Mouse (Mus musculus): Measurements from ENCODE around the gene Tmem212. TPM values are rescaled to one million over a fixed set of nuclear protein-coding genes. Genes with fewer than 3 reads are reported as not detected.

Gene Tmem212
- polyA plus RNA-seq, 1 experiment from 2014 or later: not detected

GRCm38 (mm10) chr3:27835786-27836185 lies 60.4 kb downstream of the Tmem212 start:
- H3K9me3 ChIP-seq: no peaks in the 10 kb centered on the region
- no peak overlapping the region for H3K9ac ChIP-seq
- no peak overlapping the region for H3K4me3 ChIP-seq
- H3K36me3 ChIP-seq: no peaks in the 10 kb centered on the region
- H3K27me3 ChIP-seq: no peaks in the 10 kb centered on the region
- 91% methylated on average over 8 of the region's 8 CpGs for WGBS
- H3K27ac ChIP-seq: no peak overlapping the region
- H3K4me1 ChIP-seq: no peaks in the 10 kb centered on the region
- ATAC-seq (ENCODE audit: insufficient number of reproducible peaks, insufficient read depth, low FRiP score, low TSS enrichment): no peak
- no peak overlapping the region for H3K4me2 ChIP-seq (replicated peaks)

DNA sequence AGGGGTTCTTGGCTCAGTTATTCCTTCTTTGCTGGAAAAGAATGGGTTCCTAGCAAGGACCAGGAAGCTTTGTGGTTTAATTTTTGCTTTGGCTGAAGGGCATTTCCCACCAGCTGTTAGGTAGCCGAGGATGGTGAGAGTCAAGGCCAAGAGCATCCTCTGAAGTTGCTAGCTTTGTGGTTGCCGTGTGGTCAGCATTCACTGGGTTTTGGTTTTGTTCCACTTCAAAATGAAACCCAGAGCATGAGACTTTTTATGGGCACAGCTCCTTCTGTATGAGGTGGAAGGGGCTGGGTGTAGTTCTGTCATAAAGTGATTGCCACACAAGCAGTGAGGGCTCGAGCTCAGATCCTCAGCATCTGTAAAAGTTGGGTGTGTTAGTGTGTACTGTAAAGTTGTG lies 67.4 kb downstream of the Tmem212 start:
- 80% methylated on average over 3 of the region's 3 CpGs for WGBS
- Histone ChIP-seq H3K36me3 (no peaks in the 10 kb centered on the region), H3K4me2 (replicated peaks) (no peak overlapping the region), H3K9ac (no peak overlapping the region), H3K9me3 (no peaks in the 10 kb centered on the region), H3K4me1 (no peaks in the 10 kb centered on the region), H3K27me3 (no peaks in the 10 kb centered on the region), H3K4me3 (no peak overlapping the region), H3K27ac (no peak overlapping the region)
- no peak for ATAC-seq (ENCODE audit: insufficient number of reproducible peaks, insufficient read depth, low FRiP score, low TSS enrichment)

- H3K4me1 ChIP-seq: no peaks in the 10 kb centered on the region
These were observed 68.9 kb downstream of the Tmem212 start for GRCm38 (mm10) chr3:27827236-27827635.

GRCm38 (mm10) chr3:27825985-27826384 lies 70.2 kb downstream of the Tmem212 start:
- Histone ChIP-seq H3K9ac (no peak overlapping the region), H3K27ac (no peak overlapping the region), H3K9me3 (no peaks in the 10 kb centered on the region), H3K4me3 (no peak overlapping the region), H3K4me1 (no peaks in the 10 kb centered on the region), H3K36me3 (no peaks in the 10 kb centered on the region), H3K4me2 (replicated peaks) (no peak overlapping the region), H3K27me3 (no peaks in the 10 kb centered on the region)
- 69% methylated on average over 4 of the region's 4 CpGs for WGBS
- no peak for ATAC-seq (ENCODE audit: insufficient number of reproducible peaks, insufficient read depth, low FRiP score, low TSS enrichment)

More at GRCm38 (mm10) chr3:27827236-27827635, 68.9 kb downstream of the Tmem212 start:
- Histone ChIP-seq H3K4me2 (replicated peaks) (no peak overlapping the region), H3K4me3 (no peak overlapping the region), H3K27ac (no peak overlapping the region), H3K9ac (no peak overlapping the region), H3K9me3 (no peaks in the 10 kb centered on the region), H3K36me3 (no peaks in the 10 kb centered on the region), H3K27me3 (no peaks in the 10 kb centered on the region)
- ATAC-seq (ENCODE audit: insufficient number of reproducible peaks, insufficient read depth, low FRiP score, low TSS enrichment): no peak
- 83% methylated on average over 3 of the region's 3 CpGs for WGBS

Other genes with a start within 250 kb of the Tmem212 start
- gene Fndc3b, start 185.1 kb downstream of the Tmem212 start, polyA plus RNA-seq (2016; fragmentation: Nextera tagmentation; extraction: Ambion mirVana): 26.1 and 28.0 TPM in 2 replicates
- 3.1 and 4.2 TPM in 2 replicates for gene Pld1, start 42.3 kb upstream of the Tmem212 start, polyA plus RNA-seq (2016; fragmentation: Nextera tagmentation; extraction: Ambion mirVana)

Measured in embryonic facial prominence, embryonic 12.5 days (tissue).